Mouse (Mus musculus) forebrain, embryonic 16.5 days (tissue): ENCODE data around the gene Plekhd1. TPM values are rescaled to one million over a fixed set of nuclear protein-coding genes. Genes with fewer than 3 reads are reported as not detected.

ENCODE experiments used
- ATAC-seq: fragments of 200-750 bp; cut with Nextera tagmentation; 2 replicates; pipeline ENCODE4 v1.8.0; 2017; ENCODE audit warnings: mild to moderate bottlenecking, moderate library complexity
- H3K27ac ChIP-seq: fragments of 300-500 bp; sonication (generic); 2 replicates; pipeline ENCODE4 v1.5.1; 2014; ENCODE audit warnings: low read length, control low read depth
- H3K27me3 ChIP-seq: fragments of 300-500 bp; sonication (generic); replicated peaks from 2 replicates; pipeline ENCODE4 v1.6.1; 2014; ENCODE audit warnings: low read length; ENCODE audit not compliant: control insufficient read depth, insufficient read depth
- H3K36me3 ChIP-seq: fragments of 300-500 bp; sonication (generic); 2 replicates; pipeline ENCODE4 v1.6.1; 2014; ENCODE audit not compliant: control insufficient read depth, insufficient read depth
- H3K4me1 ChIP-seq: fragments of 300-500 bp; sonication (generic); replicated peaks from 2 replicates; pipeline ENCODE4 v1.6.1; 2014; ENCODE audit warnings: low read length; ENCODE audit not compliant: control insufficient read depth, insufficient read depth
- H3K4me2 ChIP-seq: fragments of 300-500 bp; sonication (generic); 2 replicates; pipeline ENCODE4 v1.6.1; 2014; ENCODE audit warnings: mild to moderate bottlenecking, low read length, control low read depth
- H3K4me3 ChIP-seq: fragments of 300-500 bp; sonication (generic); replicated peaks from 2 replicates; pipeline ENCODE4 v1.5.1; 2014; ENCODE audit warnings: mild to moderate bottlenecking, low read length, control low read depth
- H3K9ac ChIP-seq: fragments of 300-500 bp; sonication (generic); replicated peaks from 2 replicates; pipeline ENCODE4 v1.6.1; 2014; ENCODE audit warnings: low read depth, low read length, control low read depth
- H3K9me3 ChIP-seq: fragments of 300-500 bp; sonication (generic); 2 replicates; pipeline ENCODE4 v1.6.1; 2016; ENCODE audit warnings: low read length; ENCODE audit not compliant: control insufficient read depth
- WGBS: fragments of 180-500 bp; shearing (Covaris S2); extraction: QIAGEN DNeasy Blood & Tissue Kit; methylation state at CpG from one replicate; pipeline ENCODE4 v1.1.7; 2014; 5-methylcytosine and 5-hydroxymethylcytosine counted together
- polyA plus RNA-seq: library from polyadenylated mRNA; unstranded; fragments of >200 nt; fragmentation: Nextera tagmentation; extraction: Ambion mirVana; gene quantifications from 2 replicates; pipeline ENCODE4 v1.2.1, GENCODE M21; 2015

The Plekhd1 gene
- polyA plus RNA-seq, 1 experiment from 2014 or later = 1.5 TPM

- Histone ChIP-seq H3K4me3 (0 out of 2 replicates have a peak overlapping the region, but pooled peaks have one; percentile 6), H3K36me3 (no peaks in the 10 kb centered on the region), H3K9me3 (no peaks in the 10 kb centered on the region), H3K27ac (peak overlapping the region; percentile 88), H3K4me2 (peak overlapping the region; percentile 37), H3K4me1 (peaks cover 20% of the 10 kb centered on the region), H3K27me3 (no peaks in the 10 kb centered on the region), H3K9ac (peak overlapping the region; percentile 37)
- ATAC-seq = peak; percentile 85
- 4% methylated on average over 13 of the region's 13 CpGs for WGBS
Measured at GRCm38 (mm10) chr12:80736464-80737282, 44.3 kb downstream of the Plekhd1 start.

GRCm38 (mm10) chr12:80737283-80737600 is 44.9 kb downstream of the Plekhd1 start:
- H3K27me3 ChIP-seq = no peaks in the 10 kb centered on the region
- H3K4me1 ChIP-seq = peaks cover 20% of the 10 kb centered on the region
- no peak for ATAC-seq
- 61% methylated on average over 5 of the region's 5 CpGs for whole genome bisulfite sequencing
- no peaks in the 10 kb centered on the region for H3K9me3 ChIP-seq
- H3K4me3 ChIP-seq = no peak overlapping the region
- no peaks in the 10 kb centered on the region for H3K36me3 ChIP-seq
- H3K9ac ChIP-seq = peak overlapping the region; percentile 37
- H3K27ac ChIP-seq = peak overlapping the region; percentile 88
- peak overlapping the region; percentile 37 for H3K4me2 ChIP-seq

- no peak overlapping the region for H3K27ac ChIP-seq
- WGBS = 39% methylated on average over 9 of the region's 9 CpGs
- H3K36me3 ChIP-seq = no peaks in the 10 kb centered on the region
- H3K4me3 ChIP-seq = no peak overlapping the region
- H3K4me2 ChIP-seq = no peak overlapping the region
- no peaks in the 10 kb centered on the region for H3K27me3 ChIP-seq
- peaks cover 20% of the 10 kb centered on the region for H3K4me1 ChIP-seq
- no peak overlapping the region for H3K9ac ChIP-seq
- no peak for ATAC-seq
- H3K9me3 ChIP-seq = no peaks in the 10 kb centered on the region
Measured at GRCm38 (mm10) chr12:80739482-80739881, 47.1 kb downstream of the Plekhd1 start.

- no peaks in the 10 kb centered on the region for H3K9me3 ChIP-seq
- H3K4me1 ChIP-seq = peaks cover 16% of the 10 kb centered on the region
- no peak overlapping the region for H3K27ac ChIP-seq
- H3K4me3 ChIP-seq = no peak overlapping the region
- WGBS = 100% methylated on average over 1 of the region's 1 CpGs
- no peak overlapping the region for H3K9ac ChIP-seq
- H3K36me3 ChIP-seq = no peaks in the 10 kb centered on the region
- ATAC-seq = no peak
- no peak overlapping the region for H3K4me2 ChIP-seq
- no peaks in the 10 kb centered on the region for H3K27me3 ChIP-seq
Measured at GRCm38 (mm10) chr12:80744614-80745013, 52.2 kb downstream of the Plekhd1 start.

- no peak overlapping the region for H3K9ac ChIP-seq
- H3K36me3 ChIP-seq = no peaks in the 10 kb centered on the region
- no peak overlapping the region for H3K4me3 ChIP-seq
- WGBS = 33% methylated on average over 8 of the region's 8 CpGs
- peak overlapping the region; percentile 69 for H3K27ac ChIP-seq
- ATAC-seq = peak; percentile 89
- H3K9me3 ChIP-seq = no peaks in the 10 kb centered on the region
- H3K4me1 ChIP-seq = peaks cover 16% of the 10 kb centered on the region
- no peaks in the 10 kb centered on the region for H3K27me3 ChIP-seq
- H3K4me2 ChIP-seq = no peak overlapping the region
Measured at GRCm38 (mm10) chr12:80746031-80746813, 53.8 kb downstream of the Plekhd1 start.

- 95% methylated on average over 6 of the region's 6 CpGs for WGBS
- Histone ChIP-seq H3K9ac (no peak overlapping the region), H3K9me3 (peaks cover 10% of the 10 kb centered on the region), H3K4me2 (no peak overlapping the region), H3K27ac (no peak overlapping the region), H3K4me1 (peaks cover 5% of the 10 kb centered on the region), H3K36me3 (peaks cover 32% of the 10 kb centered on the region), H3K4me3 (no peak overlapping the region), H3K27me3 (no peaks in the 10 kb centered on the region)
- ATAC-seq = no peak
Measured at GRCm38 (mm10) chr12:80751556-80751955, 59.2 kb downstream of the Plekhd1 start.

GRCm38 (mm10) chr12:80757751-80758558 is 65.6 kb downstream of the Plekhd1 start:
- H3K4me3 ChIP-seq = peak overlapping the region; percentile 21
- no peak for ATAC-seq
- no peak overlapping the region for H3K9ac ChIP-seq
- 46% methylated on average over 120 of the region's 122 CpGs for WGBS
- H3K9me3 ChIP-seq = peaks cover 31% of the 10 kb centered on the region
- peak overlapping the region; percentile 30 for H3K4me2 ChIP-seq
- peaks cover 12% of the 10 kb centered on the region for H3K4me1 ChIP-seq
- no peaks in the 10 kb centered on the region for H3K27me3 ChIP-seq
- no peak overlapping the region for H3K27ac ChIP-seq
- peaks cover 54% of the 10 kb centered on the region for H3K36me3 ChIP-seq

- H3K27me3 ChIP-seq = no peaks in the 10 kb centered on the region
- peaks cover 48% of the 10 kb centered on the region for H3K36me3 ChIP-seq
- H3K4me3 ChIP-seq = peak overlapping the region; percentile 82
- H3K4me1 ChIP-seq = peaks cover 12% of the 10 kb centered on the region
- WGBS = 44% methylated on average over 92 of the region's 92 CpGs
- peak overlapping the region; percentile 99 for H3K9ac ChIP-seq
- ATAC-seq = no peak
- peaks cover 31% of the 10 kb centered on the region for H3K9me3 ChIP-seq
- H3K27ac ChIP-seq = peak overlapping the region; percentile 99
- peak overlapping the region; percentile 82 for H3K4me2 ChIP-seq
Measured at GRCm38 (mm10) chr12:80758559-80759386, 66.4 kb downstream of the Plekhd1 start.
